Mouse (Mus musculus) liver, postnatal 0 days (tissue): ENCODE measurements around the gene Hacd4.

Experiments used
- CTCF ChIP-seq: sonication (generic); IDR thresholded peaks from 2 replicates; pipeline ENCODE4 v1.5.1; 2016; ENCODE audit warnings: antibody characterized with exemption, low read depth
- EP300 ChIP-seq: IDR thresholded peaks from 2 replicates; pipeline ENCODE4 v1.6.1; 2016; ENCODE audit warnings: antibody characterized with exemption, low read depth, mild to moderate bottlenecking

DNA sequence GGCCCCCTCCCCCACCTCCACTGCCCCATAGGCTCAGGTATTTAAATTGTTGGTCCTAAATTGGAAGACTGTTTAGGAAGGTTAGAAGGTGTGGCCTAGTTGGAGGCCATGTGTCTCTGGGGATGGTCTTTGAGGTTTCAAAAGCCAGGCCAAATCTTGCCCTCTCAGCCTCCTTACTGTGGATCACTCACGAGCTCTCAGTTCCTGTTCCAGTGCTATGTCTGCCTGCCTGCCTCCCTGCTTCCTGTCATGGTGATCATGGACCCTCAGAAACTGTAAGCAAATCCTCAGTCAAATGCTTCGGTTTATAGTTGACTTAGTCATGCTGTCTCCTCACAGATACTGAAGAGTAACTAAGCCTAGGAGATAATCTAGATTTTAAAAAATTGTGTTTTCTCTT lies 19.9 kb upstream of the Hacd4 start:
- TF ChIP-seq CTCF (no peak), EP300 (no peak)
